Mouse (Mus musculus): ENCODE results near the gene Fam149a.
A peak's percentile ranks its signal among the peaks of the same experiment; 100 is the strongest.

DNA sequence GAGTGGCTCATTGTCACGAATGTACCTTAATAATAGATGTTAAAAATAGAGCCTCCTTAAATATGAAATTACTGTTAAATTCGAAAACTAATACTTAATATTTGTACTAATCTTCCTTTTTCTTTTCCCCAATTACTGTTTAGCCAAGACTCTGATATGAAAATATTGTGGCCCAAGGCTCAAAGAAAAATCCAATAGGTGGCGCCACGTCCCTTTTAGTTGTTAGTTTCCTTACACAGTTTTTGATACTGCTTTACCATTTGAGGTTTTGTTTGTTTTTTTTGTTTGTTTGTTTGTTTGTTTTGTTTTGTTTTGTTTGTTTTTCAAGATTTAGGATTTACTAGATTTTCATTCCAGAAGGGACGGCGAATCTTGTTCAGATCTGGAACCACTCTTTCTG lies 19.8 kb downstream of the Fam149a start:
- 0 out of 2 replicates have a peak, but pooled peaks have one; percentile 22 for TF ChIP-seq CTCF (IDR thresholded peaks at IDR 0.05; ENCODE audit: low read depth)
- TF ChIP-seq EP300 (IDR thresholded peaks at IDR 0.05; ENCODE audit: low read depth) = no peak

Data from liver, embryonic 14.5 days (tissue).